Mouse (Mus musculus): ENCODE measurements around the gene Btbd35f21. TPM values are rescaled to one million over a fixed set of nuclear protein-coding genes. Genes with fewer than 3 reads are reported as not detected.
"Not testable (repeated sequence)": the region's sequence is repeated elsewhere in the genome, so short reads cannot be mapped to it uniquely, and the experiment has no call there.

Btbd35f21 gene
- polyA plus RNA-seq (2016; fragmentation: Nextera tagmentation; extraction: Ambion mirVana), result not detected in 2 replicates

- WGBS, result 57% methylated on average over 1 of the region's 2 CpGs
- not testable (repeated sequence) for DNase-seq (ENCODE audit: low spot score); H3K9me3 ChIP-seq
These were observed at the start of gene Btbd35f21 for GRCm38 (mm10) chrX:32725809-32726208. TSS of gene Btbd35f21 (plus strand) at chrX:32726109.

More at GRCm38 (mm10) chrX:32725809-32726208, at the start of gene Btbd35f21:
- not testable (repeated sequence) for H3K36me3 ChIP-seq; H3K27me3 ChIP-seq (ENCODE audit: insufficient read depth, poor library complexity, severe bottlenecking); H3K27ac ChIP-seq; H3K4me1 ChIP-seq; H3K4me3 ChIP-seq

Other genes starting within 250 kb of the Btbd35f21 start
- not detected in 2 replicates for gene Btbd35f1, start 166.1 kb upstream of the Btbd35f21 start, polyA plus RNA-seq (2016; fragmentation: Nextera tagmentation; extraction: Ambion mirVana)
- not detected in 2 replicates for gene Gm5926, start 75.4 kb upstream of the Btbd35f21 start, polyA plus RNA-seq (2016; fragmentation: Nextera tagmentation; extraction: Ambion mirVana)
- not detected in 2 replicates for gene Btbd35f30, start 168.5 kb downstream of the Btbd35f21 start, polyA plus RNA-seq (2016; fragmentation: Nextera tagmentation; extraction: Ambion mirVana)
- not detected in 2 replicates for gene Gm21789, start 215.7 kb downstream of the Btbd35f21 start, polyA plus RNA-seq (2016; fragmentation: Nextera tagmentation; extraction: Ambion mirVana)
- gene Btbd35f5, start 247.8 kb downstream of the Btbd35f21 start, polyA plus RNA-seq (2016; fragmentation: Nextera tagmentation; extraction: Ambion mirVana), result not detected in 2 replicates